Mouse (Mus musculus): ENCODE measurements at regions not wholly inside any gene's neighbourhood (a gene's known extent, or its start where the extent isn't known, plus 50 kb on each side); places are given as distances from the start of the nearest gene placed in this dataset.

DNA sequence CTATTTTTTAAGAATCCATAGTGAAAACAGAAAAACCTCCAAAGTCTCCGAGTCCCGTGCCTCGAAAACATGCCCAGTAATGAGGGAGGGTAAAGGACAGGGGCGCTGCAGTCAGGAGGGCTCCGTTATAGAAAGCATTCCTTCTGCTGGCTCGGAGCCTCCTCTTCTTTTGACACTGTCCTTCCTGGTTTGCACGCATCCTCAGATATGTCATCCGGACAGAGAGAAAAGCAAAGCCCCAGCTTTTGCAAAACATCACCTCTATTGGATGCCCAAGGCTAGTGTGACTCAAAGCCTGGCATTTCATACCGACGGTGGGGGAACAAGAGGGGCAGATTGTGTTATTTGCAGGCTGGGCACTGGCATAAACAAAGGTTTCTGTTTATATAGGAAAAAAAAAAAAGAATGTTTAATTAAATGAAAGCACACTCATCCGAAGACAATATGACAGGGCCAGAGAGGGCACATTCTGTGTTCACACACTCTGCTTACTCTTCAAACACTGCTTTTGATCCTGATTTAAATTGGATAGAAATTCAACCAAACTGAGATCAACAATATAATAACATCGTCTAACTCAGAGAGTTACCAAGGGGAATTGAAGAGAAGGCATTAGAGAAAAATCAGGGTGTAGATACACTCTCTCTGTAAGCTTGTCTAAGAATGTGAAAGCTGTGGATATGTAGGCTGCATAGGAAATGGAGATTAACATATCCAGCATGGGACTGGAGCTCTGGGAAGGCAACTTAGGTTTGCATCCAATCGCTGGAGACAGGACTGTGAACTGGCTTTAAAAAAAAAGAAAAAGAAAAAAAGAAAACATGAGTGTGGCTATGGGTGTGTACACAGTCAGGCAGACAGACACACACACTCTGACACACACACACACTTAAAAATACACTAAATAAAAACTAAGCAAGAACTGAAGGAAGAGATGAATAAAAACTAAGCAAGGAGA lies 688.7 kb upstream of the Ptbp2 start:
- no peak for TF ChIP-seq GATA1 (IDR thresholded peaks at IDR 0.05; ENCODE audit: borderline replicate concordance, low read length)
- TF ChIP-seq FLI1 (IDR thresholded peaks at IDR 0.05; ENCODE audit: low read length) = no peak

Data from megakaryocyte, embryonic 14.5 days (primary cell).